Mouse (Mus musculus): ENCODE measurements around the gene Apeh. TPM values are rescaled to one million over a fixed set of nuclear protein-coding genes. Genes with fewer than 3 reads are reported as not detected.

The Apeh gene
- polyA plus RNA-seq, 1 experiment from 2014 or later = 57.7 TPM

GRCm38 (mm10) chr9:108131502-108131901 is 37.1 kb upstream of the Apeh start:
- Histone ChIP-seq H3K27me3 (no peaks in the 10 kb centered on the region), H3K27ac (no peak overlapping the region), H3K4me2 (no peak overlapping the region), H3K36me3 (peaks cover 22% of the 10 kb centered on the region), H3K9me3 (no peaks in the 10 kb centered on the region), H3K9ac (no peak overlapping the region), H3K4me3 (no peak overlapping the region), H3K4me1 (replicated peaks) (no peaks in the 10 kb centered on the region)
- 90% methylated on average over 5 of the region's 5 CpGs for WGBS
- no peak for ATAC-seq (ENCODE audit: low FRiP score)

- 85% methylated on average over 13 of the region's 13 CpGs for WGBS
- Histone ChIP-seq H3K4me3 (no peak overlapping the region), H3K4me2 (no peak overlapping the region), H3K27ac (no peak overlapping the region), H3K27me3 (no peaks in the 10 kb centered on the region), H3K36me3 (peaks cover 39% of the 10 kb centered on the region), H3K4me1 (replicated peaks) (no peaks in the 10 kb centered on the region), H3K9me3 (no peaks in the 10 kb centered on the region), H3K9ac (no peak overlapping the region)
- no peak for ATAC-seq (ENCODE audit: low FRiP score)
Measured at GRCm38 (mm10) chr9:108129042-108129948, 34.9 kb upstream of the Apeh start.

GRCm38 (mm10) chr9:108128248-108128647 is 33.8 kb upstream of the Apeh start:
- no peak overlapping the region for H3K4me2 ChIP-seq
- no peak overlapping the region for H3K27ac ChIP-seq
- WGBS = 88% methylated on average over 11 of the region's 11 CpGs
- no peak overlapping the region for H3K9ac ChIP-seq
- no peaks in the 10 kb centered on the region for H3K9me3 ChIP-seq
- peaks cover 42% of the 10 kb centered on the region for H3K36me3 ChIP-seq
- H3K4me1 ChIP-seq (replicated peaks) = no peaks in the 10 kb centered on the region
- no peak for ATAC-seq (ENCODE audit: low FRiP score)
- H3K4me3 ChIP-seq = no peak overlapping the region
- no peaks in the 10 kb centered on the region for H3K27me3 ChIP-seq

- Histone ChIP-seq H3K9ac (no peak overlapping the region), H3K27ac (no peak overlapping the region), H3K4me1 (replicated peaks) (no peaks in the 10 kb centered on the region), H3K27me3 (no peaks in the 10 kb centered on the region), H3K36me3 (peaks cover 47% of the 10 kb centered on the region), H3K4me3 (no peak overlapping the region), H3K9me3 (no peaks in the 10 kb centered on the region), H3K4me2 (no peak overlapping the region)
- 83% methylated on average over 17 of the region's 17 CpGs for WGBS
- no peak for ATAC-seq (ENCODE audit: low FRiP score)
Measured at GRCm38 (mm10) chr9:108126436-108127180, 32.2 kb upstream of the Apeh start.

- Histone ChIP-seq H3K36me3 (peaks cover 51% of the 10 kb centered on the region), H3K27me3 (no peaks in the 10 kb centered on the region), H3K9ac (no peak overlapping the region), H3K9me3 (no peaks in the 10 kb centered on the region), H3K4me1 (replicated peaks) (no peaks in the 10 kb centered on the region), H3K27ac (no peak overlapping the region), H3K4me2 (no peak overlapping the region), H3K4me3 (no peak overlapping the region)
- no peak for ATAC-seq (ENCODE audit: low FRiP score)
- 90% methylated on average over 8 of the region's 8 CpGs for WGBS
Measured at GRCm38 (mm10) chr9:108125731-108126130, 31.3 kb upstream of the Apeh start.

GRCm38 (mm10) chr9:108123916-108124315 is 29.5 kb upstream of the Apeh start:
- 92% methylated on average over 3 of the region's 4 CpGs for WGBS
- no peak for ATAC-seq (ENCODE audit: low FRiP score)
- Histone ChIP-seq H3K27me3 (no peaks in the 10 kb centered on the region), H3K4me3 (no peak overlapping the region), H3K4me2 (no peak overlapping the region), H3K9me3 (no peaks in the 10 kb centered on the region), H3K36me3 (peaks cover 44% of the 10 kb centered on the region), H3K27ac (no peak overlapping the region), H3K4me1 (replicated peaks) (no peaks in the 10 kb centered on the region), H3K9ac (no peak overlapping the region)

DNA sequence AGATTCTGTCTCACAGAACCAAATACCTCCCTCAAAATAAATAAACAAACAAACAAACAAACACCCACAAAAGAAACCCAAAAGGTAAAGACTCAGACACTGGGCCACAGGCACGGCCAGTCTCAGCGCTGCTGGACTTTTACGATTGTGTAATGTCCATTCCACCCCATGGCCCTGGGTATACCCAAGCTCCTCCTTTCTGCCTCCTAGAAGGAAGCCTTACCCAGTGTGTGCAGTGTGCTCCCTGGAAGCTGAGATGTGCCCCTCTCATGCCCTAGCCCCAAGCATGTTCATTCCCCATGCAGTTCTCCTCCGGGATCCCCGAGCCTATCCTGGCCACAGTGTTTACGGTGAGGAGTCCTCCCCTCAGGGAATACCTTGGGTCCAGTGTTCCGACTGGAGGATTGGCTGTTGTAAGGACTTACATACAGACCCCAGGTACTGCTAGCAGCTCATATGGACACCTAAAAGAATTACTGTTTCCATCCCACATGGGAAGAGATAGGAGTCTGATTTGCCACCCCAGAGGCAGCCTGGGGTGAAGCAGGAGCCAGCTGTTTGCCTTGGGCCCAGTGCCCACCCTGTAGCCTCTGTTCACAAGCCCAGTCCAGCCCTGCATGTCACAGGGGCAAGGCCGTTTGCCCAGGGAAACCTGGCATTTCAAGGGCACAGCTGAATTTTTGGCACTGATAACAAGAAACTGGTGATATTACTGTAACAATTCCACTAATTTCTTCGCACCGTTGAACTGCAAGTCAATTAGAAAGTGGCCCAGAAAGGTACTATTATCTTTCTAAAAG is 27.0 kb upstream of the Apeh start:
- Histone ChIP-seq H3K27ac (no peak overlapping the region), H3K4me2 (no peak overlapping the region)
- WGBS = 91% methylated on average over 10 of the region's 10 CpGs

GRCm38 (mm10) chr9:108120671-108121070 is 26.3 kb upstream of the Apeh start:
- no peak for ATAC-seq (ENCODE audit: low FRiP score)
- H3K4me3 ChIP-seq = no peak overlapping the region
- no peak overlapping the region for H3K27ac ChIP-seq
- H3K4me1 ChIP-seq (replicated peaks) = no peaks in the 10 kb centered on the region
- H3K4me2 ChIP-seq = no peak overlapping the region
- H3K9ac ChIP-seq = no peak overlapping the region
- peaks cover 47% of the 10 kb centered on the region for H3K36me3 ChIP-seq
- H3K9me3 ChIP-seq = no peaks in the 10 kb centered on the region
- WGBS = 93% methylated on average over 8 of the region's 8 CpGs
- H3K27me3 ChIP-seq = no peaks in the 10 kb centered on the region

More for the DNA sequence above, 27.0 kb upstream of the Apeh start:
- no peak overlapping the region for H3K9ac ChIP-seq
- no peaks in the 10 kb centered on the region for H3K9me3 ChIP-seq
- H3K27me3 ChIP-seq = no peaks in the 10 kb centered on the region
- no peak for ATAC-seq (ENCODE audit: low FRiP score)
- H3K36me3 ChIP-seq = peaks cover 47% of the 10 kb centered on the region
- no peak overlapping the region for H3K4me3 ChIP-seq
- H3K4me1 ChIP-seq (replicated peaks) = no peaks in the 10 kb centered on the region

GRCm38 (mm10) chr9:108119891-108120411 is 25.5 kb upstream of the Apeh start:
- no peaks in the 10 kb centered on the region for H3K9me3 ChIP-seq
- no peaks in the 10 kb centered on the region for H3K27me3 ChIP-seq
- peaks cover 48% of the 10 kb centered on the region for H3K36me3 ChIP-seq
- 85% methylated on average over 6 of the region's 11 CpGs for WGBS
- H3K4me2 ChIP-seq = no peak overlapping the region
- ATAC-seq (ENCODE audit: low FRiP score) = no peak
- no peaks in the 10 kb centered on the region for H3K4me1 ChIP-seq (replicated peaks)
- no peak overlapping the region for H3K9ac ChIP-seq
- no peak overlapping the region for H3K4me3 ChIP-seq
- H3K27ac ChIP-seq = no peak overlapping the region

DNA sequence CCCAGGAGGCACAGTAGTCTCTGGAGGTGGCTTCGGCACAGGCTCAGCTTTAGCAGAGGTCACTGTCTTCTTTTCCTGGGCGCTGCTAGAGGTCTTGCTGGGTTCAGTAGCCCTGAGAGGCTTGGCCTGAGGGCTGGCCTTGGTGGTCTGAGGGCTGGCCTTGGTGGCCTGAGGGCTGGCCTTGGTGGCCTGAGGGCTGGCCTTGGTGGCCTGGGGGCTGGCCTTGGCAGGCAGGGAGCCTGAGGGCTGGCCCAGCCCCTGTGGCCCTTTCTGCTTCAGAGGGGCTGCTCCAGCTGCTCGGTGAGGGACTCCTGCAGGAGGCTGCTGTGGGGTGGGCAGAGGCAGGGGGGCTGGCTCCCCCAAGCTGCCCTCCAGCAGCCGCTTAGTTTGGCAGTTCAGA is 22.7 kb upstream of the Apeh start:
- 50% methylated on average over 4 of the region's 4 CpGs for WGBS
- no peak overlapping the region for H3K4me2 ChIP-seq
- ATAC-seq (ENCODE audit: low FRiP score) = no peak
- no peaks in the 10 kb centered on the region for H3K4me1 ChIP-seq (replicated peaks)
- no peaks in the 10 kb centered on the region for H3K9me3 ChIP-seq
- H3K4me3 ChIP-seq = no peak overlapping the region
- H3K27ac ChIP-seq = no peak overlapping the region
- no peaks in the 10 kb centered on the region for H3K27me3 ChIP-seq
- H3K36me3 ChIP-seq = peaks cover 60% of the 10 kb centered on the region
- H3K9ac ChIP-seq = no peak overlapping the region

- no peak for ATAC-seq (ENCODE audit: low FRiP score)
- no peaks in the 10 kb centered on the region for H3K9me3 ChIP-seq
- no peaks in the 10 kb centered on the region for H3K27me3 ChIP-seq
- no peak overlapping the region for H3K4me3 ChIP-seq
- no peak overlapping the region for H3K9ac ChIP-seq
- peaks cover 70% of the 10 kb centered on the region for H3K36me3 ChIP-seq
- 75% methylated on average over 43 of the region's 43 CpGs for WGBS
- H3K4me2 ChIP-seq = no peak overlapping the region
- peaks cover 11% of the 10 kb centered on the region for H3K4me1 ChIP-seq (replicated peaks)
- H3K27ac ChIP-seq = no peak overlapping the region
Measured at GRCm38 (mm10) chr9:108115290-108116077, 21.1 kb upstream of the Apeh start.
